Mouse (Mus musculus): ENCODE measurements around the gene Zfp869. TPM values are rescaled to one million over a fixed set of nuclear protein-coding genes. Genes with fewer than 3 reads are reported as not detected.

Zfp869 gene
- total and polyA plus RNA-seq, 3 experiments, result 3.0 to 15.7 (median 14.6) TPM

GRCm38 (mm10) chr8:69661294-69661693 lies 49.2 kb downstream of the Zfp869 start:
- intact Hi-C loops (cut with DNase I), result no loop called here
- Histone ChIP-seq H3K79me2 (replicated peaks; ENCODE audit: control insufficient read depth, insufficient read depth, low read length) (no peaks in the 10 kb centered on the region), H3K27ac (no peak overlapping the region), H3K27me3 (ENCODE audit: control insufficient read depth, insufficient read depth, low read length) (no peaks in the 10 kb centered on the region), H3K36me3 (ENCODE audit: control insufficient read depth, insufficient read depth, low read length) (no peaks in the 10 kb centered on the region), H3K4me1 (ENCODE audit: control insufficient read depth, insufficient read depth, low read length) (no peaks in the 10 kb centered on the region), H3K9ac (ENCODE audit: low read depth, low read length) (no peak overlapping the region), H3K4me3 (no peak overlapping the region)
- TF ChIP-seq CTCF (IDR thresholded peaks at IDR 0.05) (no peak), EP300 (IDR thresholded peaks at IDR 0.05; ENCODE audit: insufficient read depth, low read depth, low read length) (no peak), POLR2A (IDR thresholded peaks at IDR 0.05; ENCODE audit: insufficient read depth, low read depth, low read length) (no peak)
- no peak for DNase-seq

Other genes with a start within 250 kb of the Zfp869 start
- not detected for gene Gm7697, start 187.7 kb downstream of the Zfp869 start, total RNA-seq (2021)
- not detected in 2 replicates for gene Gm7697, start 187.7 kb downstream of the Zfp869 start, polyA plus RNA-seq (2012; rRNA removed)
- gene Zfp868, start 85.2 kb downstream of the Zfp869 start, total RNA-seq (2021), result 1 to 10 TPM; 5.5 to 7.3 TPM
- 2.2 and 7.5 TPM in 2 replicates for gene Zfp868, start 85.2 kb downstream of the Zfp869 start, polyA plus RNA-seq (2012; rRNA removed)
- 1 to 10 TPM; 1.1 to 1.3 TPM for gene Zfp964, start 56.2 kb downstream of the Zfp869 start, total RNA-seq (2021)
- gene Zfp964, start 56.2 kb downstream of the Zfp869 start, polyA plus RNA-seq (2012; rRNA removed), result 0.62 and 1.2 TPM in 2 replicates
- 1 to 10 TPM; 2.5 to 2.7 TPM for gene Zfp963, start 39.2 kb upstream of the Zfp869 start, total RNA-seq (2021)
- 1.7 and 3.8 TPM in 2 replicates for gene Zfp963, start 39.2 kb upstream of the Zfp869 start, polyA plus RNA-seq (2012; rRNA removed)
- gene Gm20422, start 64.2 kb upstream of the Zfp869 start, total RNA-seq (2021), result 1 to 10 TPM in 1 of 2 experiments, under 1 TPM in 1; 0.47 to 2.1 TPM
- 0.64 TPM in 1 of 2 replicates, not detected in the other for gene Gm20422, start 64.2 kb upstream of the Zfp869 start, polyA plus RNA-seq (2012; rRNA removed)
- 10 to 100 TPM; 12.9 to 14.7 TPM for gene Atp13a1, start 80.4 kb upstream of the Zfp869 start, total RNA-seq (2021)
- gene Atp13a1, start 80.4 kb upstream of the Zfp869 start, polyA plus RNA-seq (2012; rRNA removed), result 25.7 and 26.5 TPM in 2 replicates
- 10 to 100 TPM; 15.6 to 16.1 TPM for gene Zfp866, start 80.5 kb upstream of the Zfp869 start, total RNA-seq (2021)
- 8.5 and 16.0 TPM in 2 replicates for gene Zfp866, start 80.5 kb upstream of the Zfp869 start, polyA plus RNA-seq (2012; rRNA removed)
- 1 to 10 TPM; 4.6 to 4.8 TPM for gene Gmip, start 98.0 kb upstream of the Zfp869 start, total RNA-seq (2021)
- 6.6 and 10.9 TPM in 2 replicates for gene Gmip, start 98.0 kb upstream of the Zfp869 start, polyA plus RNA-seq (2012; rRNA removed)
- under 1 TPM; 0.18 to 0.25 TPM for gene Lpar2, start 111.7 kb upstream of the Zfp869 start, total RNA-seq (2021)
- 0.32 and 0.53 TPM in 2 replicates for gene Lpar2, start 111.7 kb upstream of the Zfp869 start, polyA plus RNA-seq (2012; rRNA removed)
- gene Pbx4, start 121.8 kb upstream of the Zfp869 start, total RNA-seq (2021), result under 1 TPM; 0.23 to 0.37 TPM
- 0.61 and 0.68 TPM in 2 replicates for gene Pbx4, start 121.8 kb upstream of the Zfp869 start, polyA plus RNA-seq (2012; rRNA removed)
- 1 to 10 TPM; 1.5 to 1.9 TPM for gene Cilp2, start 177.0 kb upstream of the Zfp869 start, total RNA-seq (2021)
- gene Cilp2, start 177.0 kb upstream of the Zfp869 start, polyA plus RNA-seq (2012; rRNA removed), result 11.2 and 16.8 TPM in 2 replicates
- gene Tssk6, start 191.5 kb upstream of the Zfp869 start, total RNA-seq (2021), result under 1 TPM; 0.16 to 0.23 TPM
- gene Tssk6, start 191.5 kb upstream of the Zfp869 start, polyA plus RNA-seq (2012; rRNA removed), result 0.23 and 0.49 TPM in 2 replicates
- gene Ndufa13, start 191.8 kb upstream of the Zfp869 start, total RNA-seq (2021), result 100 to 1,000 TPM; 417 to 492 TPM
- 443 and 488 TPM in 2 replicates for gene Ndufa13, start 191.8 kb upstream of the Zfp869 start, polyA plus RNA-seq (2012; rRNA removed)
- gene Yjefn3, start 192.0 kb upstream of the Zfp869 start, total RNA-seq (2021), result 10 to 100 TPM; 13.3 to 16.8 TPM
- gene Yjefn3, start 192.0 kb upstream of the Zfp869 start, polyA plus RNA-seq (2012; rRNA removed), result 11.5 and 14.2 TPM in 2 replicates